Mouse (Mus musculus) lung, postnatal 0 days (tissue): ENCODE results near the gene Osm. TPM values are rescaled to one million over a fixed set of nuclear protein-coding genes. Genes with fewer than 3 reads are reported as not detected.

Source experiments
- ATAC-seq: fragments of 200-750 bp; cut with Nextera tagmentation; 2 replicates; pipeline ENCODE4 v1.8.0; 2017; ENCODE audit warnings: moderate library complexity
- DNase-seq: peaks from one replicate; pipeline ENCODE4 v3.0.0-alpha.2; 2016; ENCODE audit warnings: low spot score
- H3K27ac ChIP-seq: fragments of 300-500 bp; sonication (generic); 2 replicates; pipeline ENCODE4 v1.5.1; 2014; ENCODE audit warnings: antibody characterized with exemption, mild to moderate bottlenecking, low read length, mixed read lengths
- H3K27me3 ChIP-seq: fragments of 300-500 bp; sonication (generic); replicated peaks from 2 replicates; pipeline ENCODE4 v1.6.1; 2014; ENCODE audit warnings: low read length, mixed read lengths; ENCODE audit not compliant: insufficient read depth
- H3K36me3 ChIP-seq: fragments of 300-500 bp; sonication (generic); 2 replicates; pipeline ENCODE4 v1.6.1; 2014; ENCODE audit warnings: low read length, mixed read lengths; ENCODE audit not compliant: insufficient read depth
- H3K4me1 ChIP-seq: fragments of 300-500 bp; sonication (generic); 2 replicates; pipeline ENCODE4 v1.6.1; 2014; ENCODE audit warnings: antibody characterized with exemption, low read depth, low read length, mixed read lengths; ENCODE audit not compliant: insufficient read depth
- H3K4me2 ChIP-seq: fragments of 300-500 bp; sonication (generic); replicated peaks from 2 replicates; pipeline ENCODE4 v1.6.1; 2014; ENCODE audit warnings: low read depth, mild to moderate bottlenecking, low read length, moderate library complexity, mixed read lengths
- H3K4me3 ChIP-seq: fragments of 300-500 bp; sonication (generic); 2 replicates; pipeline ENCODE4 v1.5.1; 2014; ENCODE audit warnings: low read depth, low read length
- H3K9ac ChIP-seq: fragments of 300-500 bp; sonication (generic); replicated peaks from 2 replicates; pipeline ENCODE4 v1.6.1; 2014; ENCODE audit warnings: low read depth, mild to moderate bottlenecking
- H3K9me3 ChIP-seq: fragments of 300-500 bp; sonication (generic); 2 replicates; pipeline ENCODE4 v1.6.1; 2016; ENCODE audit warnings: low read length, mixed read lengths
- CTCF ChIP-seq: IDR thresholded peaks from 2 replicates; pipeline ENCODE4 v1.5.1; 2016; ENCODE audit warnings: antibody characterized with exemption, mild to moderate bottlenecking
- EP300 ChIP-seq: IDR thresholded peaks from 2 replicates; pipeline ENCODE4 v1.6.1; 2016; ENCODE audit warnings: antibody characterized with exemption, mild to moderate bottlenecking, control low read depth
- WGBS: fragments of 180-500 bp; shearing (Covaris S2); extraction: QIAGEN DNeasy Blood & Tissue Kit; methylation state at CpG from one replicate; pipeline ENCODE4 v1.1.7; 2014; 5-methylcytosine and 5-hydroxymethylcytosine counted together
- polyA plus RNA-seq: library from polyadenylated mRNA; unstranded; fragments of >200 nt; fragmentation: Nextera tagmentation; extraction: Ambion mirVana; gene quantifications from 2 replicates; pipeline ENCODE4 v1.2.1, GENCODE M21; 2015

Gene Osm
- polyA plus RNA-seq, 1 experiment from 2014 or later, result 0.69 TPM

GRCm38 (mm10) chr11:4251376-4251775, 15.2 kb downstream of the Osm start:
- Histone ChIP-seq H3K4me3 (no peak overlapping the region), H3K27me3 (no peaks in the 10 kb centered on the region), H3K4me1 (no peaks in the 10 kb centered on the region), H3K9me3 (no peaks in the 10 kb centered on the region), H3K27ac (no peak overlapping the region), H3K9ac (no peak overlapping the region), H3K36me3 (no peaks in the 10 kb centered on the region), H3K4me2 (no peak overlapping the region)
- WGBS, result 65% methylated on average over 3 of the region's 3 CpGs
- ATAC-seq (no peak), DNase-seq (no peak)
- TF ChIP-seq EP300 (no peak), CTCF (no peak)

- TF ChIP-seq EP300, result no peak
- TF ChIP-seq CTCF, result no peak
- Histone ChIP-seq H3K4me2 (no peak overlapping the region), H3K4me1 (no peaks in the 10 kb centered on the region), H3K27ac (no peak overlapping the region), H3K4me3 (no peak overlapping the region), H3K9ac (no peak overlapping the region), H3K9me3 (no peaks in the 10 kb centered on the region), H3K36me3 (no peaks in the 10 kb centered on the region), H3K27me3 (no peaks in the 10 kb centered on the region)
- no peak for DNase-seq
- ATAC-seq, result no peak
- 52% methylated on average over 2 of the region's 2 CpGs for WGBS
Measured at GRCm38 (mm10) chr11:4252886-4253285, 16.7 kb downstream of the Osm start.

GRCm38 (mm10) chr11:4256846-4257607, 20.8 kb downstream of the Osm start, which contains the start of gene Lif:
Lif (plus strand) TSS chr11:4257557.
- no peak within 1 kb of the TSS for H3K4me2 ChIP-seq
- no peak within 1 kb of the TSS for H3K27ac ChIP-seq
- H3K9me3 ChIP-seq, result no peaks in the 10 kb centered on the region
- no peak for ATAC-seq
- H3K4me3 ChIP-seq, result no peak within 1 kb of the TSS
- no peaks in the 10 kb centered on the region for H3K27me3 ChIP-seq
- WGBS, result 55% methylated on average over 11 of the region's 11 CpGs
- TF ChIP-seq EP300 (no peak), CTCF (no peak)
- H3K9ac ChIP-seq, result no peak within 1 kb of the TSS
- peaks cover 13% of the 10 kb centered on the region for H3K4me1 ChIP-seq
- no peaks in the 10 kb centered on the region for H3K36me3 ChIP-seq
- no peak for DNase-seq

- H3K27ac ChIP-seq, result no peak overlapping the region
- H3K9ac ChIP-seq, result no peak overlapping the region
- H3K4me2 ChIP-seq, result no peak overlapping the region
- H3K9me3 ChIP-seq, result no peaks in the 10 kb centered on the region
- peaks cover 19% of the 10 kb centered on the region for H3K4me1 ChIP-seq
- no peak for ATAC-seq
- no peak for TF ChIP-seq EP300
- TF ChIP-seq CTCF, result no peak
- no peak overlapping the region for H3K4me3 ChIP-seq
- DNase-seq, result no peak
- no peaks in the 10 kb centered on the region for H3K36me3 ChIP-seq
- no peaks in the 10 kb centered on the region for H3K27me3 ChIP-seq
- WGBS, result 47% methylated on average over 5 of the region's 5 CpGs
Measured at GRCm38 (mm10) chr11:4257756-4258155, 21.5 kb downstream of the Osm start.

GRCm38 (mm10) chr11:4258657-4259082, 22.4 kb downstream of the Osm start:
- ATAC-seq (peak; percentile 42), DNase-seq (peak; percentile 82)
- H3K4me2 ChIP-seq, result peak overlapping the region; percentile 37; the same call in 1 of the 2 replicates
- H3K4me3 ChIP-seq, result no peak overlapping the region
- no peaks in the 10 kb centered on the region for H3K27me3 ChIP-seq
- no peak overlapping the region for H3K27ac ChIP-seq
- under 1% methylated on average over 7 of the region's 7 CpGs for WGBS
- TF ChIP-seq EP300 (no peak), CTCF (peak; percentile 97)
- H3K9ac ChIP-seq, result no peak overlapping the region
- H3K4me1 ChIP-seq, result peaks cover 19% of the 10 kb centered on the region
- no peaks in the 10 kb centered on the region for H3K9me3 ChIP-seq
- H3K36me3 ChIP-seq, result no peaks in the 10 kb centered on the region

GRCm38 (mm10) chr11:4260463-4261187, 24.4 kb downstream of the Osm start:
- Histone ChIP-seq H3K9me3 (no peaks in the 10 kb centered on the region), H3K36me3 (no peaks in the 10 kb centered on the region), H3K9ac (no peak overlapping the region), H3K4me3 (no peak overlapping the region), H3K4me2 (peak overlapping the region; percentile 40), H3K27me3 (peaks cover 7% of the 10 kb centered on the region; the same call in 1 of the 2 replicates), H3K4me1 (peaks cover 22% of the 10 kb centered on the region), H3K27ac (peak overlapping the region; percentile 26; the same call in 1 of the 2 replicates)
- ATAC-seq (peak; percentile 38), DNase-seq (peak; percentile 75)
- peak; percentile 71; the same call in 1 of the 2 replicates for TF ChIP-seq EP300
- no peak for TF ChIP-seq CTCF
- WGBS, result 12% methylated on average over 14 of the region's 14 CpGs
